Mouse (Mus musculus) spleen, postnatal 36 days (tissue): Measurements from ENCODE around the gene Srms.

Experiments
- DNase-seq, 2 experiments: peaks; one replicate each; pipeline ENCODE4 v3.0.0; 2022; ENCODE audit warnings: low spot score in 2 of 2, mixed read lengths in 1 of 2

Gene Srms

GRCm38 (mm10) chr2:181166469-181166868 lies 46.5 kb downstream of the Srms start:
- DNase-seq, result no peak

- DNase-seq, result no peak
Observed at GRCm38 (mm10) chr2:181160821-181161220, 52.2 kb downstream of the Srms start.

- no peak for DNase-seq
Observed at GRCm38 (mm10) chr2:181159771-181160170, 53.2 kb downstream of the Srms start.

- no peak for DNase-seq
Observed at GRCm38 (mm10) chr2:181159091-181159514, 53.9 kb downstream of the Srms start.

GRCm38 (mm10) chr2:181158471-181158870 lies 54.5 kb downstream of the Srms start:
- no peak for DNase-seq

GRCm38 (mm10) chr2:181157716-181158302 lies 55.2 kb downstream of the Srms start:
- no peak for DNase-seq

GRCm38 (mm10) chr2:181157180-181157579 lies 55.8 kb downstream of the Srms start:
- no peak for DNase-seq

- DNase-seq, result no peak
Observed at GRCm38 (mm10) chr2:181156248-181157121, 56.5 kb downstream of the Srms start, which contains the start of gene Eef1a2. TSS of gene Eef1a2 (minus strand) at chr2:181157014.

- DNase-seq, result no peak
Observed at GRCm38 (mm10) chr2:181155801-181156200, 57.2 kb downstream of the Srms start.
